Mouse (Mus musculus) hindbrain, postnatal 0 days (tissue): ENCODE measurements around the gene Hsp90ab1. TPM values are rescaled to one million over a fixed set of nuclear protein-coding genes. Genes with fewer than 3 reads are reported as not detected.
A peak's percentile ranks its signal among the peaks of the same experiment; 100 is the strongest.

Experiments
- ATAC-seq: fragments of 200-750 bp; cut with Nextera tagmentation; 2 replicates; pipeline ENCODE4 v1.8.0; 2017; ENCODE audit warnings: mild to moderate bottlenecking, moderate TSS enrichment, moderate library complexity
- DNase-seq: peaks from one replicate; pipeline ENCODE4 v3.0.0-alpha.2; 2015; ENCODE audit warnings: low spot score
- H3K27ac ChIP-seq: fragments of 300-500 bp; sonication (generic); 2 replicates; pipeline ENCODE4 v1.5.1; 2014; ENCODE audit warnings: mild to moderate bottlenecking
- H3K27me3 ChIP-seq: fragments of 300-500 bp; sonication (generic); 2 replicates; pipeline ENCODE4 v1.6.1; 2014; ENCODE audit warnings: low read length, mixed read lengths; ENCODE audit not compliant: insufficient read depth
- H3K36me3 ChIP-seq: fragments of 300-500 bp; sonication (generic); 2 replicates; pipeline ENCODE4 v1.6.1; 2014; ENCODE audit warnings: low read length, mixed read lengths; ENCODE audit not compliant: insufficient read depth
- H3K4me1 ChIP-seq: fragments of 300-500 bp; sonication (generic); 2 replicates; pipeline ENCODE4 v1.6.1; 2014; ENCODE audit warnings: antibody characterized with exemption, low read length, mixed read lengths; ENCODE audit not compliant: insufficient read depth
- H3K4me2 ChIP-seq: fragments of 300-500 bp; sonication (generic); 2 replicates; pipeline ENCODE4 v1.6.1; 2014; ENCODE audit warnings: low read depth, mild to moderate bottlenecking, low read length, moderate library complexity, mixed read lengths
- H3K4me3 ChIP-seq: fragments of 300-500 bp; sonication (generic); 2 replicates; pipeline ENCODE4 v1.5.1; 2014; ENCODE audit warnings: low read length
- H3K9ac ChIP-seq: fragments of 300-500 bp; sonication (generic); replicated peaks from 2 replicates; pipeline ENCODE4 v1.6.1; 2014; ENCODE audit warnings: mild to moderate bottlenecking, low read length, moderate library complexity, mixed read lengths
- H3K9me3 ChIP-seq: fragments of 300-500 bp; sonication (generic); 2 replicates; pipeline ENCODE4 v1.6.1; 2016; ENCODE audit warnings: low read length, mixed read lengths
- CTCF ChIP-seq: IDR thresholded peaks from 2 replicates; pipeline ENCODE4 v1.5.1; 2016; ENCODE audit warnings: antibody characterized with exemption, control low read depth, low read depth
- WGBS: fragments of 180-500 bp; shearing (Covaris S2); extraction: QIAGEN DNeasy Blood & Tissue Kit; methylation state at CpG from one replicate; pipeline ENCODE4 v1.1.7; 2014; 5-methylcytosine and 5-hydroxymethylcytosine counted together
- polyA plus RNA-seq: library from polyadenylated mRNA; unstranded; fragments of >200 nt; fragmentation: Nextera tagmentation; extraction: Ambion mirVana; gene quantifications from 2 replicates; pipeline ENCODE4 v1.2.1, GENCODE M21; 2015
- total RNA-seq: library from RNA; depleted of rRNA; stranded (reverse); fragments of >200 nt; gene quantifications from 2 replicates; pipeline ENCODE4 v1.2.3, GENCODE M21; 2014

Gene Hsp90ab1
- total and polyA plus RNA-seq, 2 experiments from 2014 or later: 982 to 1,504 TPM

DNA sequence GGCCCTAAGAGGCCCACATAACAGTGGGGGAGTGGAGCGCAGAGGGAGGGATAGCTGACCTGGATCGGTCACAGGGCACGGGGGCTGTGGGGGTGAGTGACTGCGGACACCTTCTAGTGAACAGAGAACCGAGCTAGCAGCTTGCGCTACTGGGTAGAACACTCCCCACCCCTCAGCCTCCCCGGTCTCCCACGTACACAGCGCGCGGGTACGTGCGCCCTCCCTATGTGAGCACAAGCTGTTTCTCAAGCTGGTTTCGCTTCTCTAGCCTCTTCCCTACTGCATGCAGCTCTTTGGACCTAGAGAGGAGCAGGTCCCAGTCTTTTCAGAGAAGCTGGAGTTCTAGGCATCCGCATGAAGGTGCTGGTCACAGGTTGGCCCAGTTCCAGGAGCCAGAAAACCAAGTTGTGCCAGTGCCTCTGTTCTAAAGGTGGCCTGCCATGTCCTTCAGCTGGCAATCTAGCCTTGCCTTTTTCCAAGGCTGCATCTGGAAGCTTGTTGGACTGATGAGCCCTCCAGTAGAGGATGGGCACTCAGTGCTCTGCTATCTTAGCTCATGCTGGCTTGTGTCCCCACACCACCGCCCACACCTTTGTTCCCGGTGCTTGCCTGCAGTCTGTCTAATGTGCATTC lies 1.2 kb upstream of the Hsp90ab1 start:
- DNase-seq: peak; percentile 78
- WGBS: under 1% methylated on average over 17 of the region's 17 CpGs
- no peak for TF ChIP-seq CTCF
- peak overlapping the region; percentile 100 for H3K4me3 ChIP-seq
- H3K36me3 ChIP-seq: peaks cover 23% of the 10 kb centered on the region
- H3K9ac ChIP-seq: peak overlapping the region; percentile 100
- peak overlapping the region; percentile 79 for H3K4me2 ChIP-seq
- H3K4me1 ChIP-seq: peaks cover 3% of the 10 kb centered on the region; the same call in 1 of the 2 replicates
- peak overlapping the region; percentile 96 for H3K27ac ChIP-seq
- H3K27me3 ChIP-seq: no peaks in the 10 kb centered on the region
- no peaks in the 10 kb centered on the region for H3K9me3 ChIP-seq
- peak; percentile 68 for ATAC-seq

DNA sequence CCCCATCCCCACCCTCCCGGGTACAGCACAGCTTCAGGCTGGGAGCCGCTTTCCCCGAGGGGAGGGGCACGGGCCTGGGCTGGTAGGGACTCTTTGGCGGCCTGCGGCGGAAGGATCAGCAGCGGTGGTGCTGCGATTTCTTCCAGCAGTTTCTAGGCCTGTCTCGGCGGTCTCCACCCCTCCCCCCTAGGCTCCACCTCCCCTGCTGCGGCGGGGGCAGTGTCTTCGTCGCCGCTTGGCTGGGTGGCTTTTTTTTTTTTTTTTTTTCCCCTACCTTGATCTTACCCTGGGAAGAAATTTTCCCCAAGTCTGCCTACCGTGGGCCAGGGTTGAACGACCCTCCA lies 681 bp upstream of the Hsp90ab1 start:
- Histone ChIP-seq H3K4me2 (peak overlapping the region; percentile 79), H3K27me3 (no peaks in the 10 kb centered on the region), H3K27ac (peak overlapping the region; percentile 96), H3K9me3 (no peaks in the 10 kb centered on the region), H3K36me3 (peaks cover 28% of the 10 kb centered on the region), H3K9ac (peak overlapping the region; percentile 100), H3K4me1 (peaks cover 3% of the 10 kb centered on the region; the same call in 1 of the 2 replicates), H3K4me3 (peak overlapping the region; percentile 100)
- TF ChIP-seq CTCF: no peak
- WGBS: 0% methylated on average over 18 of the region's 18 CpGs
- DNase-seq: peak; percentile 96
- peak; percentile 65 for ATAC-seq

DNA sequence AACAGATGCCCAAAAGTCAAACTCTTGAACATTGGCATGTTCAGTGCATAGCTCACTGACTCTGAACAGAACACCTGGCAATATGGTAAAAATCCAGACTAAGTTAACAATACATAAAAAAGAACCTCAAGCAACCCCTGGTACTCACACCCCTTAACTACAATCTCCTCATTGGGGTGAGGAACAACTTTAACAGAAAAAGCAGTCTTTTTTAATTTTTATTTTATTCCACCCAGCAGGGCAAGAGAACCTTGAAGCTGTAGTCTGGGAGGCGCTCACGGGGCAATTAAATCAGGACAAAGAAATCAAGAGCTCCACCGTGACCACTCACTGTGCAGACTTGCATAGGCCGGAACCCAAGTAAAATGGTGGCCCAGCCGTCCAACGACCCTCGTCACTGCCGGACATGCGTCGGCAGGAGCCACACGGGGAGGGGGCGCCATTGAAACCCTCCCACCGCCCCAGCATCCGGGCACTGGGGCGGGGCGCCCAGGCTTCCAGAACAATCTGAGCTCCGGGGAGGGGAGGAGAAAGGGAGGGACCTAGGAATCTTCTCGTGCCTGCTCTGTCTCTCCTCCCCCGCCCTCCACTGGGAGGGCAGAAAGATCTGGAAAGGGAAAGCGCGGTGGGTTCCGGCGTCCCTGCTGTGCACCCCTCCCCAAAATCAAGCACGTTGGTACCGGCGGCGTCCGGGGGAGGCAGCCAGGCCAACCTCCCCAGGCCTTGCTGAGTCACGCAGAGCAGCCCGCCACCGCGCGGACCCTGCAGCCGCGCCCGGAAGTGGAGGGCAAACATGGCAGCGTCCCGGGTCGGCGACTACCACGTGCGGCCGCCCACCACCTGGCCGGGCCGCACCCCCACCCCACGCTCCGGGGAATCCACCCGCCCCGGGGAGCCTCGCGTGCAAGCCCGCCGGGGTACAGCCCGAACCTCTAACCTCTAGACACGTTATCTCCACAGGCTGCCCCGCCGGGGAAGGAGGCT lies 676 bp downstream of the Hsp90ab1 start:
- DNase-seq: peak; percentile 95
- peak overlapping the region; percentile 100 for H3K4me3 ChIP-seq
- H3K27me3 ChIP-seq: no peaks in the 10 kb centered on the region
- ATAC-seq: peak; percentile 69
- peak overlapping the region; percentile 79 for H3K4me2 ChIP-seq
- H3K36me3 ChIP-seq: peaks cover 42% of the 10 kb centered on the region
- peak; percentile 7 for TF ChIP-seq CTCF
- H3K9me3 ChIP-seq: no peaks in the 10 kb centered on the region
- peak overlapping the region; percentile 100 for H3K9ac ChIP-seq
- WGBS: under 1% methylated on average over 52 of the region's 57 CpGs
- peak overlapping the region; percentile 96 for H3K27ac ChIP-seq
- H3K4me1 ChIP-seq: peaks cover 3% of the 10 kb centered on the region; the same call in 1 of the 2 replicates

DNA sequence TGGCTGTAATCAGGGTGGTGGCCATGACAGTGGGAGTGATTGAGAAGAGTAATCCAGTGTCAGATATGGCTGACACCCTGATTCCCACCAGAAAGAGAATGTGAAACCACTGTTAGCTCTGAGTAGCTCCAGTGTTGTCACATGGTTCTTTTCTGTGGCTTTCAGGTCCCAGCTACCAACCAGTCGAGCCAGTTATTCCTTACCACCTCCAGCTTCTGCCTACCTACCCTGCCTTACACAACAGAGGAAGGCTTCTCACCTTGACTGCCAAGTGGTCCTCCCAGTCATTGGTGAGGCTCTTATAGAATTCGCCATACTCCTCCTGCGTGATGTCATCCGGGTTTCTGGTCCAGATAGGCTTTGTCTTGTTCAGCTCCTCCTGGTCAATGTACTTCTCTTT lies 3.1 kb downstream of the Hsp90ab1 start:
- no peak for DNase-seq
- ATAC-seq: no peak
- Histone ChIP-seq H3K4me3 (no peak overlapping the region), H3K9me3 (no peaks in the 10 kb centered on the region), H3K4me1 (peaks cover 5% of the 10 kb centered on the region), H3K36me3 (peaks cover 58% of the 10 kb centered on the region), H3K9ac (no peak overlapping the region), H3K4me2 (no peak overlapping the region), H3K27ac (no peak overlapping the region), H3K27me3 (no peaks in the 10 kb centered on the region)
- WGBS: 90% methylated on average over 4 of the region's 4 CpGs
- no peak for TF ChIP-seq CTCF

DNA sequence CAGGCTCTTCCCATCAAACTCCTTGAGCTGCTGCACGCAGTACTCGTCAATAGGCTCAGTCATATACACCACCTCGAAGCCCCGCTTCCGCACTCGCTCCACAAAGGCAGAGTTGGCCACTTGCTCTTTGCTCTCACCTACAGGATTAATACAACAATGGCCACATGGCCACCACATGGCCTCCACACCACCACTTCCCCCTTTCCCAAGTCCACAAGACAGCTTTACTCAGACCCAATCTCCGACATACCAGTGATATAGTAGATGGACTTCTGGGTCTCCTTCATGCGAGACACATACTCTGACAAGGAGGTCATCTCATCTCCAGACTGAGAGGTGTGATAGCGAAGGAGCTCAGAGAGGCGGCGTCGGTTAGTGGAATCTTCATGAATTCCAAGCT lies 4.1 kb downstream of the Hsp90ab1 start:
- no peak for TF ChIP-seq CTCF
- no peak for ATAC-seq
- Histone ChIP-seq H3K9me3 (no peaks in the 10 kb centered on the region), H3K4me3 (no peak overlapping the region), H3K27me3 (no peaks in the 10 kb centered on the region), H3K27ac (no peak overlapping the region), H3K4me2 (no peak overlapping the region), H3K9ac (no peak overlapping the region), H3K36me3 (peaks cover 58% of the 10 kb centered on the region), H3K4me1 (peaks cover 9% of the 10 kb centered on the region; the same call in 1 of the 2 replicates)
- WGBS: 89% methylated on average over 12 of the region's 12 CpGs
- DNase-seq: no peak

DNA sequence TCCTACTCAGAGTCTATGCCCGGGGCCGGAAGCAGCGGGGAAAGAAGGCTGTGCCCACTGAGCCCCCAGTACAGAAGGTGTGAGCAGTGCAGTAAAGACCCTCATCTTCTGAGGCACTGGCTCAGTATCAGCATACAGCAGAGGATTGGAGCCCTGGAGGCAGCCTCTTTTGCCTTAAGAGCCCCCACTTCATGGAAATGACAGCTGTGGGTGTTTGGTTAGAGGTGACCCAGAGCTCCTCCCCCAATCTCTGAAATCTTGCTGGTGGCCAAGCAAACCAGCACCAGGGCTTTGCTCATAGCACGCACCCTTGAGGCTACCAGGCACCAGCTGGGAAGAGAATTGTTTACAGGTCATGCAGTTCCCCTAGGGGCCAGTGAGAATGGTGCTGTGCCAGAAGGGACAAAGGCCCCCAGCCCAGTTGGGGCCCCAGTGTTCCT lies 5.9 kb downstream of the Hsp90ab1 start:
- Histone ChIP-seq H3K27me3 (no peaks in the 10 kb centered on the region), H3K27ac (peak overlapping the region; percentile 22; the same call in 1 of the 2 replicates), H3K4me3 (no peak overlapping the region), H3K9ac (no peak overlapping the region), H3K4me2 (no peak overlapping the region), H3K9me3 (no peaks in the 10 kb centered on the region), H3K36me3 (peaks cover 58% of the 10 kb centered on the region), H3K4me1 (peaks cover 9% of the 10 kb centered on the region; the same call in 1 of the 2 replicates)
- no peak for ATAC-seq
- 19% methylated on average over 4 of the region's 4 CpGs for WGBS
- no peak for DNase-seq
- TF ChIP-seq CTCF: no peak
